Mouse (Mus musculus): ENCODE data around the gene Gm49342. TPM values are rescaled to one million over a fixed set of nuclear protein-coding genes. Genes with fewer than 3 reads are reported as not detected.
"Not testable (repeated sequence)": the region's sequence is repeated elsewhere in the genome, so short reads cannot be mapped to it uniquely, and the experiment has no call there.

The Gm49342 gene
- 23.0 and 43.4 TPM in 2 replicates for total RNA-seq (2021)
- long read RNA-seq: 0 reads

GRCm38 (mm10) chr14:50943932-50944667, at the start of gene Gm49342:
Gm49342 (plus strand) TSS chr14:50944517.
- peak; percentile 95 for DNase-seq

- DNase-seq: no peak
Measured at GRCm38 (mm10) chr14:50895407-50895806, 48.9 kb upstream of the Gm49342 start.

GRCm38 (mm10) chr14:50895985-50896746, 48.2 kb upstream of the Gm49342 start:
- DNase-seq: peak; percentile 30

GRCm38 (mm10) chr14:50896747-50897373, 47.5 kb upstream of the Gm49342 start:
- DNase-seq: peak; percentile 21

- no peak for DNase-seq
Measured at GRCm38 (mm10) chr14:50897374-50897765, 46.9 kb upstream of the Gm49342 start, which contains the start of gene Klhl33. Klhl33 (minus strand) TSS chr14:50897507.

GRCm38 (mm10) chr14:50897992-50898391, 46.3 kb upstream of the Gm49342 start:
- not testable (repeated sequence) for DNase-seq

GRCm38 (mm10) chr14:50903973-50904827, 40.1 kb upstream of the Gm49342 start:
- DNase-seq: peak; percentile 38

GRCm38 (mm10) chr14:50904828-50905129, 39.5 kb upstream of the Gm49342 start:
- no peak for DNase-seq

GRCm38 (mm10) chr14:50905327-50905726, 39.0 kb upstream of the Gm49342 start:
- DNase-seq: not testable (repeated sequence)

GRCm38 (mm10) chr14:50908126-50908525, 36.2 kb upstream of the Gm49342 start:
- no peak for DNase-seq

GRCm38 (mm10) chr14:50911356-50911755, 33.0 kb upstream of the Gm49342 start:
- no peak for DNase-seq

GRCm38 (mm10) chr14:50923437-50923836, 20.9 kb upstream of the Gm49342 start:
- DNase-seq: not testable (repeated sequence)

- peak; percentile 93 for DNase-seq
Measured at GRCm38 (mm10) chr14:50924281-50925064, 19.8 kb upstream of the Gm49342 start, which contains the start of the genes Osgep and Apex1. Osgep (minus strand) TSS chr14:50924893. Apex1 (plus strand) TSS chr14:50924968.

- DNase-seq: no peak
Measured at GRCm38 (mm10) chr14:50925111-50925920, 19.0 kb upstream of the Gm49342 start.

GRCm38 (mm10) chr14:50927366-50927765, 17.0 kb upstream of the Gm49342 start:
- no peak for DNase-seq

- no peak for DNase-seq
Measured at GRCm38 (mm10) chr14:50929951-50930350, 14.4 kb upstream of the Gm49342 start.

- DNase-seq: peak; percentile 52
Measured at GRCm38 (mm10) chr14:50930377-50930753, 14.0 kb upstream of the Gm49342 start.

- peak; percentile 99 for DNase-seq
Measured at GRCm38 (mm10) chr14:50930754-50931492, 13.4 kb upstream of the Gm49342 start, which contains the start of the genes Pip4p1 and Pnp. Pip4p1 (minus strand) TSS chr14:50930856. Pnp (plus strand) TSS chr14:50931082.

GRCm38 (mm10) chr14:50931493-50932020, 12.8 kb upstream of the Gm49342 start:
- no peak for DNase-seq

Data from adrenal gland, postnatal 25 days (tissue).